Mouse (Mus musculus) embryonic facial prominence, embryonic 13.5 days (tissue): ENCODE measurements around the gene Gpr68. TPM values are rescaled to one million over a fixed set of nuclear protein-coding genes. Genes with fewer than 3 reads are reported as not detected.
A peak's percentile ranks its signal among the peaks of the same experiment; 100 is the strongest.

Experiments used
- ATAC-seq: fragments of 200-750 bp; cut with Nextera tagmentation; 2 replicates; pipeline ENCODE4 v1.8.0; 2017; ENCODE audit warnings: low read depth; ENCODE audit not compliant: insufficient number of reproducible peaks, insufficient read depth, low FRiP score, low TSS enrichment
- H3K27ac ChIP-seq: fragments of 300-500 bp; sonication (generic); 2 replicates; pipeline ENCODE4 v1.5.1; 2015; ENCODE audit warnings: moderate library complexity, mild to moderate bottlenecking, inconsistent platforms
- H3K27me3 ChIP-seq: fragments of 300-500 bp; sonication (generic); 2 replicates; pipeline ENCODE4 v1.6.1; 2015; ENCODE audit warnings: mild to moderate bottlenecking, inconsistent platforms
- H3K36me3 ChIP-seq: fragments of 300-500 bp; sonication (generic); 2 replicates; pipeline ENCODE4 v1.6.1; 2015; ENCODE audit warnings: mild to moderate bottlenecking, inconsistent platforms
- H3K4me1 ChIP-seq: fragments of 300-500 bp; sonication (generic); 2 replicates; pipeline ENCODE4 v1.6.1; 2015; ENCODE audit warnings: inconsistent platforms
- H3K4me2 ChIP-seq: fragments of 300-500 bp; sonication (generic); 2 replicates; pipeline ENCODE4 v1.6.1; 2015; ENCODE audit warnings: moderate library complexity, mild to moderate bottlenecking, inconsistent platforms
- H3K4me3 ChIP-seq: fragments of 300-500 bp; sonication (generic); 2 replicates; pipeline ENCODE4 v1.5.1; 2015; ENCODE audit warnings: mild to moderate bottlenecking, inconsistent platforms
- H3K9ac ChIP-seq: fragments of 300-500 bp; sonication (generic); 2 replicates; pipeline ENCODE4 v1.6.1; 2015; ENCODE audit warnings: mild to moderate bottlenecking, inconsistent platforms
- H3K9me3 ChIP-seq: fragments of 300-500 bp; sonication (generic); 2 replicates; pipeline ENCODE4 v1.6.1; 2016; ENCODE audit warnings: inconsistent platforms
- WGBS: fragments of 180-500 bp; shearing (Covaris S2); methylation state at CpG from one replicate; pipeline ENCODE4 v1.1.7; 2015; ENCODE audit warnings: mixed read lengths; 5-methylcytosine and 5-hydroxymethylcytosine counted together
- polyA plus RNA-seq: library from polyadenylated mRNA; unstranded; fragments of >200 nt; fragmentation: Nextera tagmentation; extraction: Ambion mirVana; gene quantifications from 2 replicates; pipeline ENCODE4 v1.2.1, GENCODE M21; 2015

Gpr68 gene
- polyA plus RNA-seq, 1 experiment from 2014 or later: 0.69 TPM

DNA sequence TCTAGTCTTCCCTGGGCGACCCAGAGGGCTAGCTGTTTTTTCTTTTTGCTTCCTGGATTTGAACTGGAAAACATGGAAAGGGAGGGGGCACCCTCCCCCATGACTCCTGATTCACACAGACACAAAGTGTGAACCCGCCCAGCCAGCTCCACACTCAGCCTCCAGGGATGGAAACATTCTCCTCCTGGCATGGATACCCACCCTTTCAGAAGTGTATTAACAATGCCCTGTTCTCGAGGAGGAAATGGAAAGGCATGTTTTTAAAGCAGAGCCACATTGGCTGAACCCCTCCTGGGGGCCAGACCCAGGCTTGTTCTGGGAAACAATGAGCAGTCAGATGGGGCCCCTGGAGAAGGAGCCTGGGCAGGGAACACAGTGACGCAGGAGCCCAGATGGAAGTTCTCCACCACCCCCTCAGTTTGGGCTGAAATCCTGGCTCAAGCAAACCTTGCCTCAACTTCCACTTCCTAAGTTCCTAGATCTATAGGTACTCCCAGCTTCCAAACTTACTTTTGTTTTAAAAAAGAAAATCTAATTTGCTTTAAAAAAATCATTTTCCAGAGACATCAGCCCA, 39.9 kb downstream of the Gpr68 start:
- Histone ChIP-seq H3K9me3 (no peaks in the 10 kb centered on the region), H3K4me2 (no peak overlapping the region), H3K4me3 (no peak overlapping the region), H3K27me3 (no peaks in the 10 kb centered on the region), H3K4me1 (peaks cover 10% of the 10 kb centered on the region), H3K36me3 (no peaks in the 10 kb centered on the region), H3K27ac (no peak overlapping the region; the same call in 1 of the 2 replicates), H3K9ac (no peak overlapping the region)
- ATAC-seq: no peak
- WGBS: 40% methylated on average over 4 of the region's 4 CpGs

- no peak for ATAC-seq
- no peaks in the 10 kb centered on the region for H3K36me3 ChIP-seq
- 75% methylated on average over 8 of the region's 8 CpGs for WGBS
- H3K4me2 ChIP-seq: no peak overlapping the region
- H3K27ac ChIP-seq: no peak overlapping the region
- peaks cover 10% of the 10 kb centered on the region for H3K4me1 ChIP-seq
- no peak overlapping the region for H3K4me3 ChIP-seq
- H3K9ac ChIP-seq: no peak overlapping the region
- H3K9me3 ChIP-seq: no peaks in the 10 kb centered on the region
- H3K27me3 ChIP-seq: no peaks in the 10 kb centered on the region
Observed at GRCm38 (mm10) chr12:100867097-100867496, 40.9 kb downstream of the Gpr68 start.

- Histone ChIP-seq H3K9ac (no peak overlapping the region), H3K4me3 (no peak overlapping the region), H3K4me2 (no peak overlapping the region), H3K4me1 (peaks cover 10% of the 10 kb centered on the region), H3K36me3 (no peaks in the 10 kb centered on the region), H3K27ac (no peak overlapping the region), H3K27me3 (no peaks in the 10 kb centered on the region), H3K9me3 (no peaks in the 10 kb centered on the region)
- no peak for ATAC-seq
- 76% methylated on average over 11 of the region's 11 CpGs for WGBS
Observed at GRCm38 (mm10) chr12:100865509-100866078, 42.4 kb downstream of the Gpr68 start.

- Histone ChIP-seq H3K27ac (no peak overlapping the region), H3K9ac (no peak overlapping the region), H3K4me3 (no peak overlapping the region), H3K36me3 (no peaks in the 10 kb centered on the region), H3K27me3 (no peaks in the 10 kb centered on the region), H3K9me3 (no peaks in the 10 kb centered on the region), H3K4me1 (peaks cover 10% of the 10 kb centered on the region), H3K4me2 (no peak overlapping the region)
- ATAC-seq: no peak
Observed at GRCm38 (mm10) chr12:100865072-100865471, 42.9 kb downstream of the Gpr68 start.

DNA sequence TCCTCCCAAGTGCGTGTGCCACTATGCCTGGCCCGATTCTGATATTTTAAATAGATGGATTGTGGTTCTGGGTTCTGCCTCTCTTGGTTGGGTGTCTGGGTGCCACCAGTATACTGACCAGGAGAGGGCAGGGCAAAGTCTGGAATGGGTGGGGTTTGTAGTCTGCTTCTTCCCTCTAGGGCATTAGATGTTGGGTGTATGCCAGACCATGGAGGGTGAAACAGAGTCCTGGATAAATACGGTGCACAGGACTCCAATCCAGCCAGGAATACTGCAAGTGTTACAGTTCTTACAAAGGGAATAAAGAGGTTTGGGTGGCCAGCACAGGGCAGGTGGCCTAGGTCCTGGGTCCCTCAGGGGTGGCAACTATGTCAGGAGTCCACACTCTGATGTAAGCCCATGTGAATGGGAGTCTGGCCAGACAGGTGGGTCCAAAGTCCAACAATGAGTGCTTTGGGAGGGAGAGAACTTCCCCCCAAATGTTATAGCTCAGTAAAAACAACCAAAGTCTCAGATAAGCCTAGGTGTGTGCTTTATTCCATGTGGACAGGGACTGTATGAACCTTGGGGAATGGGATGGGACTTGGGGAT, 45.0 kb downstream of the Gpr68 start:
- Histone ChIP-seq H3K36me3 (no peaks in the 10 kb centered on the region), H3K27ac (no peak overlapping the region), H3K27me3 (no peaks in the 10 kb centered on the region), H3K9me3 (no peaks in the 10 kb centered on the region), H3K4me2 (no peak overlapping the region), H3K4me3 (no peak overlapping the region), H3K9ac (no peak overlapping the region), H3K4me1 (peaks cover 4% of the 10 kb centered on the region)
- WGBS: 87% methylated on average over 3 of the region's 3 CpGs
- no peak for ATAC-seq

- Histone ChIP-seq H3K9me3 (no peaks in the 10 kb centered on the region), H3K4me2 (no peak overlapping the region), H3K27ac (no peak overlapping the region), H3K27me3 (no peaks in the 10 kb centered on the region), H3K4me3 (no peak overlapping the region), H3K36me3 (no peaks in the 10 kb centered on the region), H3K9ac (no peak overlapping the region), H3K4me1 (peaks cover 4% of the 10 kb centered on the region; the same call in 1 of the 2 replicates)
- 82% methylated on average over 3 of the region's 3 CpGs for WGBS
- no peak for ATAC-seq
Observed at GRCm38 (mm10) chr12:100862272-100862671, 45.7 kb downstream of the Gpr68 start.

GRCm38 (mm10) chr12:100857791-100858190, 50.2 kb downstream of the Gpr68 start:
- no peaks in the 10 kb centered on the region for H3K27me3 ChIP-seq
- no peak overlapping the region for H3K4me3 ChIP-seq
- H3K36me3 ChIP-seq: no peaks in the 10 kb centered on the region
- H3K9ac ChIP-seq: no peak overlapping the region
- 72% methylated on average over 7 of the region's 7 CpGs for WGBS
- H3K4me2 ChIP-seq: no peak overlapping the region
- ATAC-seq: no peak
- H3K27ac ChIP-seq: no peak overlapping the region
- no peaks in the 10 kb centered on the region for H3K9me3 ChIP-seq
- H3K4me1 ChIP-seq: peaks cover 4% of the 10 kb centered on the region; the same call in 1 of the 2 replicates

GRCm38 (mm10) chr12:100856337-100856736, 51.7 kb downstream of the Gpr68 start:
- Histone ChIP-seq H3K9ac (no peak overlapping the region), H3K4me2 (no peak overlapping the region), H3K36me3 (no peaks in the 10 kb centered on the region), H3K9me3 (no peaks in the 10 kb centered on the region), H3K4me3 (no peak overlapping the region), H3K27ac (no peak overlapping the region), H3K4me1 (peaks cover 4% of the 10 kb centered on the region; the same call in 1 of the 2 replicates), H3K27me3 (no peaks in the 10 kb centered on the region)
- 76% methylated on average over 2 of the region's 2 CpGs for WGBS
- no peak for ATAC-seq

DNA sequence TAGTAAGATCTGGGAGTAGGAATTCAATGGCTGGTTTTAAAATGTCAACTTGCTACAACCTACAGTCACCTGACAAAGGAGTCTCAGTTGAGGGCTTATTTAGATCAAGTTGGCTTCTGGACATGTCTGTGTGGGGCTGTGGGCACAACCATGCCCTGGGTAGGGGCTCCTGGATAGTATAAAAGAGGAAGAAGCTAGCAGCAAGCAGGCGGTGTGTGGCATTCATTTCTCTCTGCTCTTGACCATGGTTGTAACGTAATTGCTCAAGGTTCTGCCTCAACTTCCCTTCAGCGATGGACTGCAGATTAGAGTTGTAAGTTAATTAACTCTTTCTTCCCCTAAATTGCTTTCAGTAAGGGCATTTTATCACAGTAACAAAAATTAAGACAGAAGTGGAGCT, 55.6 kb downstream of the Gpr68 start:
- Histone ChIP-seq H3K9ac (no peak overlapping the region), H3K9me3 (no peaks in the 10 kb centered on the region), H3K4me2 (no peak overlapping the region), H3K27ac (no peak overlapping the region), H3K27me3 (no peaks in the 10 kb centered on the region), H3K4me1 (no peaks in the 10 kb centered on the region), H3K4me3 (no peak overlapping the region), H3K36me3 (no peaks in the 10 kb centered on the region)
- WGBS: 79% methylated on average over 3 of the region's 3 CpGs
- no peak for ATAC-seq

- H3K9ac ChIP-seq: no peak overlapping the region
- no peaks in the 10 kb centered on the region for H3K9me3 ChIP-seq
- H3K4me2 ChIP-seq: no peak overlapping the region
- WGBS: 81% methylated on average over 7 of the region's 7 CpGs
- H3K27me3 ChIP-seq: no peaks in the 10 kb centered on the region
- H3K4me3 ChIP-seq: no peak overlapping the region
- no peaks in the 10 kb centered on the region for H3K36me3 ChIP-seq
- H3K27ac ChIP-seq: no peak overlapping the region
- no peaks in the 10 kb centered on the region for H3K4me1 ChIP-seq
- ATAC-seq: peak; percentile 43; the same call in 1 of the 2 replicates
Observed at GRCm38 (mm10) chr12:100849421-100850138, 58.4 kb downstream of the Gpr68 start.

- 83% methylated on average over 11 of the region's 11 CpGs for WGBS
- H3K4me2 ChIP-seq: no peak overlapping the region
Observed at GRCm38 (mm10) chr12:100847437-100848080, 60.4 kb downstream of the Gpr68 start.

More at GRCm38 (mm10) chr12:100847437-100848080, 60.4 kb downstream of the Gpr68 start:
- no peaks in the 10 kb centered on the region for H3K9me3 ChIP-seq
- no peaks in the 10 kb centered on the region for H3K4me1 ChIP-seq
- no peak for ATAC-seq
- H3K9ac ChIP-seq: no peak overlapping the region
- no peaks in the 10 kb centered on the region for H3K27me3 ChIP-seq
- H3K36me3 ChIP-seq: no peaks in the 10 kb centered on the region
- no peak overlapping the region for H3K27ac ChIP-seq
- no peak overlapping the region for H3K4me3 ChIP-seq
